Mouse (Mus musculus) erythroblast, embryonic 14.5 days (primary cell): Measurements from ENCODE around the gene Sntb2. TPM values are rescaled to one million over a fixed set of nuclear protein-coding genes. Genes with fewer than 3 reads are reported as not detected.
A peak's percentile ranks its signal among the peaks of the same experiment; 100 is the strongest.

Source experiments
- H3K27me3 ChIP-seq: 2 replicates; pipeline ENCODE4 v1.6.1; 2012; ENCODE audit warnings: inconsistent platforms; ENCODE audit not compliant: control insufficient read depth
- H3K36me3 ChIP-seq: 2 replicates; pipeline ENCODE4 v1.6.1; 2012; ENCODE audit warnings: mild to moderate bottlenecking, inconsistent platforms; ENCODE audit not compliant: control insufficient read depth
- H3K4me1 ChIP-seq: 2 replicates; pipeline ENCODE4 v1.6.1; 2012; ENCODE audit warnings: inconsistent platforms; ENCODE audit not compliant: control insufficient read depth
- H3K4me3 ChIP-seq: replicated peaks from 2 replicates; pipeline ENCODE3; 2012; ENCODE audit warnings: moderate library complexity, mild to moderate bottlenecking, inconsistent platforms
- H3K9me3 ChIP-seq: 2 replicates; pipeline ENCODE4 v1.6.1; 2012; ENCODE audit warnings: low read length, inconsistent platforms, mixed read lengths; ENCODE audit not compliant: control insufficient read depth
- GATA1 ChIP-seq: IDR thresholded peaks from 2 replicates; pipeline ENCODE4 v1.6.1; 2012; ENCODE audit warnings: low read length, inconsistent platforms, mixed read lengths
- TAL1 ChIP-seq: IDR thresholded peaks from 3 replicates; pipeline ENCODE4 v1.6.1; 2012; ENCODE audit warnings: low read length, inconsistent platforms, mixed read lengths
- polyA plus RNA-seq: library from polyadenylated mRNA; stranded (reverse); fragments of >175 nt; gene quantifications from 2 replicates; pipeline ENCODE4 v1.2.3, GENCODE M21; 2012

Gene Sntb2
- polyA plus RNA-seq, 1 experiment: 0.08 TPM

DNA sequence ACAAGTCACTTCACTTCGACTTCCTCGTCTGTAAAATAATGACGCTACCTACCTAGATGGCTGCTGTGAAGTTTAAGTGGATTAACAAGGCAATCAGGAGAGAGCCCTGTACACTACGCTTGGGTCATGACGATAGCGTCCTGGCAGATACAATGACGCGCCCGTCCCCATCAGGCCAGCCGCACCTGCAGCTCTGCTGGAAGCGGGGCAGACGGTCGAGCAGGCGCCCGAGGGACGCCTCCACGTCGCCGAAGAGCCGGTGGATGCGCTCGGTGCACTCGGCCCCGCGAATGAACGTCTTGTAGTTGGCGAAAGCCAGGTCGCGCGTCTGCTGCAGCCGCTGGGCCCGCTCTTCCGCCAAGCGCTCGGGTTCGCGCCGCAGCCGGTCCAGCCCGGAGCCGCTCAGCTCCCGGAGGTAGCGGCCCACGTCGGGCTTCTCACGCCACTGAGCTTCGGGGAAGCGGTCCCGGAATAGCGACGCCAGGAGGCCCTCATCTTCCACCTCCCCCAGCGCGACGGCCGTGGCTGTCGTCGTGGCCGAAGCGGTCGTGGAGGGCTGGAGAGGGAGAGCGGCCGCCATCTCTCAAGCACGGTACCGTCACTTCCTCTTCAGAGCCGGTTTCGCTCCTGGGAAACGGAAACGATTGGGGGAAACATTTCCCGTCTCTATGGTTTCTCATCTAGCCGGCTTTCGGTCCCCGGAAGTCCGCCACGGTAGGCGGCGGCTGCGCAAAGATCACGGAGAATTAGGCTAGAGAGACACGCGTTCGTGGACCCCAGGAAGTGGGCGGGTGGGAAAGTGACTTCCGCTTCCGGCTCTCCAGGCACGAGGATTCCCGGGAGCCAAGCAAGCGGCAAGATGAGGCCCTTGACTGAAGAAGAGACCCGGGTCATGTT lies 120.8 kb downstream of the Sntb2 start, which contains the start of the genes Cog8 and Nip7:
Gene Cog8 (minus strand): TSS at position 614 of the 897 bp plus-strand sequence.
Gene Nip7 (plus strand): TSS at position 802 of the 897 bp plus-strand sequence.
- TF ChIP-seq GATA1 (no peak), TAL1 (no peak)
- Histone ChIP-seq H3K36me3 (peaks cover 59% of the 10 kb centered on the region), H3K27me3 (no peaks in the 10 kb centered on the region), H3K4me3 (peak within 1 kb of the TSS; percentile 79), H3K4me1 (peaks cover 43% of the 10 kb centered on the region), H3K9me3 (no peaks in the 10 kb centered on the region; the same call in 1 of the 2 replicates)

GRCm38 (mm10) chr8:107056973-107057369 lies 121.4 kb downstream of the Sntb2 start:
- peaks cover 53% of the 10 kb centered on the region for H3K36me3 ChIP-seq
- TF ChIP-seq GATA1 (no peak), TAL1 (no peak)
- peaks cover 43% of the 10 kb centered on the region for H3K4me1 ChIP-seq
- H3K4me3 ChIP-seq: peak overlapping the region; percentile 79
- no peaks in the 10 kb centered on the region for H3K27me3 ChIP-seq
- H3K9me3 ChIP-seq: no peaks in the 10 kb centered on the region; the same call in 1 of the 2 replicates

DNA sequence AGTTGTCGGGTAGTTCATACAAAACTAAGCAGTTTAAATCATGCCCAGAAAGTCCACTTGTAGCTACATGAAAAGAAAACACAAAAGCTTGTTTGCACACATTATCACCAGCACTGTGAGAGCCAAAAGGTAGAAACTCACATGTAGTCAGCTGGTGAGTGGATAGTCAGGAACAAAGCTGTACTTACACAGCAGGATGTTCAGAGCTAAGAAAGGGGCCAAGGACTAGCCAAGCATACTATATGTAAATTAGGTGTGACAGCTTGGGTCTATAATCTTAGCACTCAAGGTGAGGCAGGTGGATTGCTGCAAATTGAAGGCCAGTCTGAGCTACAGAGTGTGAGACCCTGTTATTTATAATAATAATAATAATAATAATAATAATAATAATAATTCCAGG lies 127.1 kb downstream of the Sntb2 start:
- H3K27me3 ChIP-seq: peaks cover 3% of the 10 kb centered on the region; the same call in 1 of the 2 replicates
- no peak for TF ChIP-seq GATA1
- no peak for TF ChIP-seq TAL1
- H3K36me3 ChIP-seq: peaks cover 21% of the 10 kb centered on the region
- no peak overlapping the region for H3K4me3 ChIP-seq
- H3K9me3 ChIP-seq: no peaks in the 10 kb centered on the region
- H3K4me1 ChIP-seq: peaks cover 23% of the 10 kb centered on the region

GRCm38 (mm10) chr8:107065511-107066496 lies 130.3 kb downstream of the Sntb2 start, which contains the start of gene Tmed6:
Tmed6 (minus strand) TSS chr8:107065644.
- H3K9me3 ChIP-seq: no peaks in the 10 kb centered on the region
- TF ChIP-seq GATA1: no peak
- TF ChIP-seq TAL1: no peak
- H3K4me1 ChIP-seq: peaks cover 16% of the 10 kb centered on the region
- peak within 1 kb of the TSS; percentile 45 for H3K4me3 ChIP-seq
- H3K27me3 ChIP-seq: peaks cover 3% of the 10 kb centered on the region; the same call in 1 of the 2 replicates
- peaks cover 22% of the 10 kb centered on the region for H3K36me3 ChIP-seq

Other genes with a start within 250 kb of the Sntb2 start
- gene Has3, start 65.5 kb upstream of the Sntb2 start, polyA plus RNA-seq: not detected in 2 replicates
- gene Utp4, start 42.1 kb upstream of the Sntb2 start, polyA plus RNA-seq: 0.25 and 0.27 TPM in 2 replicates
- 0.99 and 1.4 TPM in 2 replicates for gene Vps4a, start 95.5 kb downstream of the Sntb2 start, polyA plus RNA-seq
- 0.12 and 0.14 TPM in 2 replicates for gene Pdf, start 112.9 kb downstream of the Sntb2 start, polyA plus RNA-seq
- 1.3 and 1.7 TPM in 2 replicates for gene Cog8, start 120.9 kb downstream of the Sntb2 start, polyA plus RNA-seq
- 0.21 and 0.30 TPM in 2 replicates for gene Nip7, start 121.1 kb downstream of the Sntb2 start, polyA plus RNA-seq
- not detected in 2 replicates for gene Tmed6, start 129.9 kb downstream of the Sntb2 start, polyA plus RNA-seq
- 1.4 and 1.8 TPM in 2 replicates for gene Terf2, start 160.8 kb downstream of the Sntb2 start, polyA plus RNA-seq
- gene Cyb5b, start 214.9 kb downstream of the Sntb2 start, polyA plus RNA-seq: 0.42 and 0.57 TPM in 2 replicates